8 mouse cellular contexts compared by ENCODE assay signal in the genomic region with DNA sequence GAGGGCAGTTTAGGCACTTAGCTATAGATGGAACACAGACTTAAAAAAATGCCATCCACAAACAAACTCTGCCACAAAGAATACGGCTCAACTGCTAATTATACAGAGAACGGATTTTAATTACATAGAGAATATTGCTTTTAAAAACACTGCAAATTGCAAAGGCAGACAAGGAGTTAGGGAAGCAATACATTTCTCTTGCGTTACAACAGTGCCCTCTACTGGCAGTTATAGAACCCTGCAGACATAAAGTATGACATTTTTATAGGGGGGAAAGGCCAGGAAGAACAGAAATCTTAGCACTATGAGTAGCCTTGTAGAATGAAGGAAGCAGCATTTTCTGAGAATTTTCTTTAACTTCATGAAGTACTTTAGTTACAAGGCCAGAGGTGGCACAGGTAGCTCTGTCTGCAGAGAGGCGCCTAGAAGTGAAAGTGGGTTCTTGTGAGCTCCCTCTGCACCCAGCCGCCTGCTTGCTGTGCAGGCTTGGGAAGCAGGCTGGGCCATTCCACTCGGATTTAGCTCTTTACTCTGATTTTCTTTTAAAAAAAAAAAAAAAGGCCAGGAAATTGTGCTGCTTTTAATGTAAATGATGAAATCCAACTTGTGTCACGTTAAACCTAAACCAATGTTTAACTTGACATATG. TPM values are rescaled to one million over a fixed set of nuclear protein-coding genes. Genes with fewer than 3 reads are reported as not detected.
DNase-seq lines count a peak whose midpoint lies in the region; ATAC-seq and TF ChIP-seq lines count a peak whose summit lies in the region.

No protein-coding gene starts in this region.

- peak; percentile 70 for DNase-seq in hindbrain, embryonic 11.5 days (ENCODE audit: low spot score)
- no peak for DNase-seq in hindbrain, embryonic 10.5 days (ENCODE audit: low spot score)
- DNase-seq in NIH3T3 (ENCODE audit: low read depth) = peak; percentile 83
- peak; percentile 34 for DNase-seq in lung, postnatal 10 days
- DNase-seq in urinary bladder, adult 18-20 months (ENCODE audit: low spot score in 2 of 2) = no peak
- no peak for DNase-seq in adrenal gland, adult 8-10 months

- 40% methylated on average over 7 of the region's 7 CpGs for WGBS in hindbrain, embryonic 11.5 days
- WGBS in hindbrain, embryonic 10.5 days = 38% methylated on average over 7 of the region's 7 CpGs

- no peak overlapping the region for H3K4me2 ChIP-seq in hindbrain, embryonic 11.5 days (replicated peaks; ENCODE audit: low read depth, low read length)

- no peaks in the 10 kb centered on the region for H3K27me3 ChIP-seq in hindbrain, embryonic 11.5 days (ENCODE audit: control insufficient read depth, insufficient read depth, low read length)
- no peaks in the 10 kb centered on the region for H3K27me3 ChIP-seq in hindbrain, embryonic 10.5 days (ENCODE audit: insufficient read depth, poor library complexity, severe bottlenecking)
- H3K27me3 ChIP-seq in C2C12 (ENCODE audit: control insufficient read depth, insufficient read depth, insufficient read length) = no peaks in the 10 kb centered on the region

- peak; percentile 36 for TF ChIP-seq CTCF in C2C12 (IDR thresholded peaks at IDR 0.05; ENCODE audit: control insufficient read depth, insufficient read depth, insufficient read length)

- no peak overlapping the region for H3K9ac ChIP-seq in hindbrain, embryonic 11.5 days (ENCODE audit: low read depth, low read length)

- H3K79me3 ChIP-seq in C2C12 (ENCODE audit: low read depth) = peaks cover 16% of the 10 kb centered on the region

- H3ac ChIP-seq in C2C12 (ENCODE audit: control insufficient read depth, insufficient read length, low read depth) = no peak overlapping the region

- H3K4me1 ChIP-seq in hindbrain, embryonic 11.5 days (replicated peaks; ENCODE audit: control insufficient read depth, insufficient read depth, low read length) = no peaks in the 10 kb centered on the region
- H3K4me1 ChIP-seq in hindbrain, embryonic 10.5 days (replicated peaks) = no peaks in the 10 kb centered on the region

- peak; percentile 45; the same call in 1 of the 2 replicates for ATAC-seq in hindbrain, embryonic 11.5 days (ENCODE audit: low FRiP score)
- ATAC-seq in erythroblast, adult 5-6 weeks (replicated peaks; ENCODE audit: low FRiP score, poor library complexity, severe bottlenecking) = peak; percentile 77; the same call in 1 of the 2 replicates

- no peak overlapping the region for H3K4me3 ChIP-seq in hindbrain, embryonic 11.5 days (ENCODE audit: low read depth, low read length)
- no peak overlapping the region for H3K4me3 ChIP-seq in hindbrain, embryonic 10.5 days
- H3K4me3 ChIP-seq in C2C12 (ENCODE audit: insufficient read depth, poor library complexity, severe bottlenecking) = no peak overlapping the region

- no peaks in the 10 kb centered on the region for H3K9me3 ChIP-seq in hindbrain, embryonic 11.5 days (ENCODE audit: control insufficient read depth, low read length)
- H3K9me3 ChIP-seq in hindbrain, embryonic 10.5 days = no peaks in the 10 kb centered on the region

- H3K36me3 ChIP-seq in hindbrain, embryonic 11.5 days (ENCODE audit: control insufficient read depth, insufficient read depth, low read length) = no peaks in the 10 kb centered on the region
- H3K36me3 ChIP-seq in hindbrain, embryonic 10.5 days = no peaks in the 10 kb centered on the region
- peaks cover 4% of the 10 kb centered on the region for H3K36me3 ChIP-seq in C2C12 (ENCODE audit: control insufficient read depth, insufficient read depth)

- no peak overlapping the region for H3K27ac ChIP-seq in hindbrain, embryonic 11.5 days (ENCODE audit: low read depth, low read length)
- H3K27ac ChIP-seq in hindbrain, embryonic 10.5 days = no peak overlapping the region

- H3K79me2 ChIP-seq in C2C12 (ENCODE audit: control insufficient read depth, insufficient read depth) = peaks cover 22% of the 10 kb centered on the region

TF ChIP-seq in C2C12, 6 proteins besides CTCF, POLR2A, EP300 and RAD21:
- TF ChIP-seq MYOD1 (IDR thresholded peaks at IDR 0.05; ENCODE audit: control insufficient read depth, insufficient read length, low read depth) = no peak
- no peak for TF ChIP-seq MAX (IDR thresholded peaks at IDR 0.05)
- no peak for TF ChIP-seq MYOG (IDR thresholded peaks at IDR 0.05; ENCODE audit: control insufficient read depth, extremely low read depth, insufficient read length)
- TF ChIP-seq CEBPB (IDR thresholded peaks at IDR 0.05; ENCODE audit: low read depth) = no peak
- TF ChIP-seq USF1 (IDR thresholded peaks at IDR 0.05; ENCODE audit: low read depth) = no peak

RNA-seq across cellular contexts. Expression of gene Taf3, which starts 38.0 kb away (rescaled TPM):
- 18.3 and 18.9 TPM in 2 replicates for polyA plus RNA-seq in hindbrain, embryonic 11.5 days (2014; fragmentation: Nextera tagmentation; extraction: Ambion mirVana)
- polyA plus RNA-seq in hindbrain, embryonic 10.5 days (2016; fragmentation: Nextera tagmentation; extraction: Ambion mirVana) = 13.6 and 16.2 TPM in 2 replicates
- polyA plus RNA-seq in C2C12 (2012; fragmentation: generic; extraction: Trizol) = 7.0 TPM
- total RNA-seq in erythroblast, adult 5-6 weeks (2015; ENCODE audit: low replicate concordance) = 5.9 and 9.6 TPM in 2 replicates
- 3.5 and 3.8 TPM in 2 replicates for total RNA-seq in erythroblast, adult 5-6 weeks (2017; ENCODE audit: low replicate concordance)
- 10 to 100 TPM; 11.8 to 12.7 (median 12.4) TPM for total RNA-seq in adrenal gland, adult 8-10 months (2022)

Comparison
In these comparisons a context has a peak if more than half of its experiments do, and no peak if none do; other contexts are left out.
1. DNase-seq: peak in hindbrain, embryonic 11.5 days (single experiment), NIH3T3 (single experiment) and lung, postnatal 10 days (single experiment); none in hindbrain, embryonic 10.5 days (single experiment), urinary bladder, adult 18-20 months (0 of 2) and adrenal gland, adult 8-10 months (single experiment).